Mouse (Mus musculus) heart, postnatal 14 days (tissue): ENCODE data around the gene D930048N14Rik. TPM values are rescaled to one million over a fixed set of nuclear protein-coding genes. Genes with fewer than 3 reads are reported as not detected.
"Not testable (repeated sequence)": the region's sequence is repeated elsewhere in the genome, so short reads cannot be mapped to it uniquely, and the experiment has no call there.

Source experiments
- DNase-seq, 2 experiments: peaks; one replicate each; pipeline ENCODE4 v3.0.0; 2021 to 2022
- intact Hi-C: fragments of 180-260 bp; cut with DNase I; formaldehyde crosslinking; loops from one replicate; pipeline ENCODE4 v1.15.1; 2025
- total RNA-seq, 2 experiments: library from RNA; stranded (reverse); gene quantifications; 2 replicates each; pipeline ENCODE4 v1.2.3; 2021

The D930048N14Rik gene
- total RNA-seq, 2 experiments from 2014 or later: 1.3 to 1.4 TPM

DNA sequence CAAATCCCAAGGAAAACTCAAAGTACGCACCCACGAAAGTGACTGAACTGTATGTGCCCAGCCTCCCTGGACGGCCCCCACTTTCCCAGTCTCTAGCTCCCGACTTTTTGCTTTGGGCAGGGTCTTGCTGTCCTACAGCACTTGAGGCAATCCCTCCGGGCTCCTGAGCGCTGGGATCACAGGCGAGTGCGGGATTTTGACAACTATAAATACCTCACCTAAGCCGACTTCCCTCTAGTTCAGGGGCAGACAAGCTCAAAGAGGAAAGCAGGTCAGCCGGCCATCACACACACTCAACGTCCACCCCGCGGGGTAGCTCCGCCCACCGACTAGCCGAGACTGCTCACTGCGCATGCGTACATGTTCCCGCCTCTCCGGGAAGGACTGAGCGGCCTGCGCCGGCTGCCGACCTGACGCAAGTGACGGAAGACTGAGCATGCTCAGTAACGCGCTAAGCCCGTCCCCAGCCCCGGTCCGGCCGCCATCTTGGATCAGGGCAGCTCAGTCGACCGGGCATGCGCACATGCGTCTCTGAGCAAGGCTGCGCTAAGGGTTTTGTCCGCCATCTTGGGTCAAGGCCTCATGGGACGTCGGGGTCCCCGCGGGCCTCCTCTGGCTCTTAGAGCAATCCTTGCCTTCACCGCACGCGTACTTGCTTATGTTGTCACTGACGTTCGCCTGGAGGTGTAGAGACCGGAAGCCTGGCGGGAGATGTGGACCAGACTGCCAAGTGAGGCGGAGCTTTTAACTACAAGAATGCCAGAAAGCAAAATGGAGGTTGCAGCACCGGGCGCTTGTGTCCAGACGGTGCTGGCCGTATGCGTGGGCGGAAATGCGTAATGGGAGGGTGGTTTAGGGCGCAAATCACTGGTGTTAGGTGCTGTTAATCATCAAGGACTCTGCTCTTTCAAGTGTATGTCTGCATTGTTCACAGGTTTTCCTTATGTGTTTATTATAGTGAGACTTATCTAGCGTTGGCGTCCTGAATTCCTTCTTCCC is 37.9 kb downstream of the D930048N14Rik start, which contains the start of gene 0610009B22Rik:
0610009B22Rik (minus strand) TSS at position 545 of the 999 bp plus-strand sequence.
- intact Hi-C loops: loop anchor here (10.0 kb wide), 1 partner anchor 404 kb away; the partner anchor contains the start of gene Col23a1
- DNase-seq: peak; percentile 100

DNA sequence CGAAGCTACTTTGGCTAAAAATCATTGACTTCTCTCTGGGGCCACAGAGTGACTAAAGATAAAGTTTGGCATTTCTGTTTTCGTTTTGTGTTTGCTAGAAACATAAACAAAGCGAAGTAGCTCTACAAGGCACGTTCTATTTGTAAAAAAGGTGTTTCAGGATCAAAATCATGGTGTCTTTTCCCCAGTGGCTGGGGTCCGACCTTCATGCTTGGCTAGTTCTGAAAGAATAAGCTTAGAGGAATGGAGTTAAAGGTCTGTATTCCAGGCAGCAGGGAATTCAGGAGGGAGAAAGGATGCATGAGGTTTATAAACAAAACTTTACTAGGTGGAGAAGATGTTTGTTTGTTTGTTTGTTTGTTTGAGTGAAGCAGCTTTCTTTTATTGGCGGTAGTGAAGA is 38.6 kb downstream of the D930048N14Rik start:
- DNase-seq: no peak
- intact Hi-C loops: loop anchor here (10.0 kb wide), 1 partner anchor 405 kb away; the partner anchor contains the start of gene Col23a1

DNA sequence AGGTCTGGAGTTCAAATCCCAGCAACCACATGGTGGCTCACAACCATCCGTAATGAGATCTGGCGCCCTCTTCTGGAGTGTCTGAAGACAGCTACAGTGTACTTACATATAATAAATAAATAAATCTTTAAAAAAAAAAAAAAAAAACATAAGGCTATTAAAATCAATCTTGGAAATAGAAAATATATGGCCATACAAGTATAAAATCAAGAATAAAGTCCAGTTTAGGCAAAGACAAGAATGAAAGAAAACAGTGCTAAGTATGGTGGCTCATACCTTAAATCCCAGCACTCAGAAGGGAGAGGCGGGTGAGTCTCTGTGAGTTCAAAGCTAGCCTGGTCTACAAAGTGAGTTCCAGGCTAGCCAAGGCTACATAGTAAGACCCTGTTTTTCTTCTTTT is 39.8 kb downstream of the D930048N14Rik start:
- DNase-seq, intact Hi-C loops: not testable (repeated sequence)

GRCm38 (mm10) chr11:51694984-51695383 is 44.2 kb downstream of the D930048N14Rik start:
- DNase-seq: no peak
- intact Hi-C loops: no loop called here

DNA sequence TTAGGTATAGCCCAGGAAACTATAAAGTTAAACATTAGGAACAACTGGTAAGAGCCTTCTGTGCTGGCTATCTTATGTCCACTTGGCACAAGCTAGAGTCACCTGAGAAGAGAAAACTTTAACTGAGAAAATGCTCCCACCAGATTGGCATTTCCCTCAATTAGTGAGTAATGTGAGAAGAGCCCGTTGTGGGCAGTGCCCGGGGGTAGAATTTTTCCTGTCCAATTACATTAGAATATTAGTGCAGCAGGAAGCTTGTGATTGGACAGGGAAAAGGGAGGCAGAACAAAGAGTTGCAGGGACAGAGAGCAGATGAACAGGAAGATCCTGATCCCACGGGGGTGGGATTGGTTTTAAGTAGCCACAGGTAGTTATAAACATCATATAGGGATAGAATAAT is 52.1 kb downstream of the D930048N14Rik start:
- no peak for DNase-seq
- intact Hi-C loops: no loop called here

- peak in 1 of 2 experiments; percentile 9 for DNase-seq
- intact Hi-C loops: no loop called here
Observed at GRCm38 (mm10) chr11:51703379-51703998, 52.7 kb downstream of the D930048N14Rik start.

GRCm38 (mm10) chr11:51706451-51706850 is 55.7 kb downstream of the D930048N14Rik start:
- intact Hi-C loops: no loop called here
- no peak for DNase-seq

- DNase-seq: no peak
- intact Hi-C loops: no loop called here
Observed at GRCm38 (mm10) chr11:51707080-51707479, 56.3 kb downstream of the D930048N14Rik start.

Other genes starting within 250 kb of the D930048N14Rik start
- gene Phykpl, start 66.2 kb upstream of the D930048N14Rik start, total RNA-seq: 10 to 100 TPM; 10.3 to 10.4 TPM
- gene Hnrnpab, start 44.1 kb upstream of the D930048N14Rik start, total RNA-seq: 100 to 1,000 TPM; 141 to 163 TPM
- gene Nhp2, start 31.2 kb upstream of the D930048N14Rik start, total RNA-seq: 10 to 100 TPM; 19.5 to 21.3 TPM
- gene Rmnd5b, start 15.1 kb upstream of the D930048N14Rik start, total RNA-seq: 10 to 100 TPM; 16.0 to 16.3 TPM
- gene N4bp3, start 112 bp upstream of the D930048N14Rik start, total RNA-seq: 10 to 100 TPM; 22.1 to 23.1 TPM
- gene 0610009B22Rik, start 37.9 kb downstream of the D930048N14Rik start, total RNA-seq: 10 to 100 TPM; 35.8 to 37.3 TPM
- gene Sec24a, start 112.7 kb downstream of the D930048N14Rik start, total RNA-seq: 10 to 100 TPM; 18.3 to 18.4 TPM
- 100 to 1,000 TPM in 1 of 2 experiments, 10 to 100 TPM in 1; 95.8 to 109 TPM for gene Sar1b, start 112.7 kb downstream of the D930048N14Rik start, total RNA-seq
- gene Jade2, start 206.7 kb downstream of the D930048N14Rik start, total RNA-seq: 1 to 10 TPM; 8.3 to 10.0 TPM